Mouse (Mus musculus): ENCODE measurements around the gene Cdc34b. TPM values are rescaled to one million over a fixed set of nuclear protein-coding genes. Genes with fewer than 3 reads are reported as not detected.
"Not testable (repeated sequence)": the region's sequence is repeated elsewhere in the genome, so short reads cannot be mapped to it uniquely, and the experiment has no call there.

The Cdc34b gene
- polyA plus RNA-seq (2015; fragmentation: Nextera tagmentation; extraction: Ambion mirVana) = 0.26 TPM in 1 of 2 replicates, not detected in the other

DNA sequence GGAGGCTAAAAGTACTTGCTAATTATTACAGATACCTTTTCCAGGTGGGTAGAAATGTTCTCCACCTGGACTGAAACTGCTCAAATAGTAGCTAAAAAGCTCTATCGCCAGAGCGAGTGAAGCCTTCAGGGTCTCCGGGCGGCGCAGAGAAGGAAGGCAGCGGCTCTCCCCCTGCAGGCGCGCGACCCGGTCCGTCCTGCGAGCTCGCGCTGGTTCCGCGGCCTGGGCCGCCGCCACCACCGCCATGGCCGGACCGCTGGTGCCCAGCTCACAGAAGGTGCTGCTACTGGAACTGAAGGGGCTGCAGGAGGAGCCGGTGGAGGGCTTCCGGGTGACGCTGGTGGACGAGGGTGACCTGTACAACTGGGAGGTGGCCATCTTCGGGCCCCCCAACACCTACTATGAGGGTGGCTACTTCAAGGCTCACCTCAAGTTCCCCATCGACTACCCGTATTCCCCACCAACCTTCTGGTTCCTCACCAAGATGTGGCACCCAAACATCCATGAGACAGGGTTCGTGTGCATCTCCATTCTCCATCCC, at the start of gene Cdc34b:
Gene Cdc34b, plus strand, starts transcription at position 51 of the 541 bp plus-strand sequence.
- no peak within 1 kb of the TSS for H3K4me2 ChIP-seq (ENCODE audit: low read length)
- no peak for ATAC-seq
- H3K4me1 ChIP-seq (ENCODE audit: control insufficient read depth, insufficient read depth, low read depth, low read length) = no peaks in the 10 kb centered on the region
- no peaks in the 10 kb centered on the region for H3K9me3 ChIP-seq (ENCODE audit: control insufficient read depth, low read length)
- H3K36me3 ChIP-seq (ENCODE audit: control insufficient read depth, insufficient read depth, low read length) = no peaks in the 10 kb centered on the region
- no peaks in the 10 kb centered on the region for H3K27me3 ChIP-seq (replicated peaks; ENCODE audit: control insufficient read depth, insufficient read depth, low read length)
- 77% methylated on average over 26 of the region's 29 CpGs for WGBS
- no peak within 1 kb of the TSS for H3K27ac ChIP-seq (ENCODE audit: low read depth, low read length)
- no peak within 1 kb of the TSS for H3K4me3 ChIP-seq (ENCODE audit: low read length)
- no peak within 1 kb of the TSS for H3K9ac ChIP-seq (ENCODE audit: low read depth, low read length)

DNA sequence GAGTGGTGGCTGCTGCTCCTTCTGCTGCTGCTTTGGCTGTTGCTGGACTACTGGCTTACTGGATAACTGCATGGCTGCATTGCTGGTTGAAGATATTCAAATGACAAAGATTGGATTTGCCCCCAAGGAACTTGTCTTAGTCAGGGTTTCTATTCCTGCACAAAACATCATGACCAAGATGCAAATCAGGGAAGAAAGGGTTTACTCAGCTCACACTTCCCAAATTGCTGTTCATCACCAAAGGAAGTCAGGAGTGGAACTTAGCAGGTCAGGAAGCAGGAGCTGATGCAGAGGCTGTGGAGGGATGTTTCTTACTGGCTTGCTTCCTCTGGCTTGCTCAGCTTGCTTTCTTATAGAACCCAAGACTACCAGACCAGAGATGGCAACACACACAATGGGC, 49.1 kb upstream of the Cdc34b start:
- not testable (repeated sequence) for H3K9ac ChIP-seq (ENCODE audit: low read depth, low read length)

DNA sequence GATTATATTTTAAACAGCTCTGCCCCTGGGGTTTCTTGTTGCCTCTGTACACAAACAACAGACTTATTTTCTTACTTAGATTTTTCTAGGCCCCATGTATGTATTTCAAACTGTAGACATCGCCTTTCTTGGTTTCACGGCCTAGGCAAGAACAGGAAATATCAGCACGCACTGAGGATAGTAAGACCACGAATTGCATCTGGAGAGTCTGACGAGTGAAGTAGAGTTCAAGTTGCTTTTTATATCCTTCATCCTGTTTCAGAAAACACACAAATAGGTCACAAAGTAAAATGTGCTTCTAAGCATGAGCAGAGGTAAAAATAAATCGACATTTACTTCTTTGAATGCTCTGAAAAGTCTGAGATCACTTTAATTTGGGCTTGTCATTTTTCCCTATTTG, 46.1 kb upstream of the Cdc34b start:
- no peak for ATAC-seq
- no peaks in the 10 kb centered on the region for H3K36me3 ChIP-seq (ENCODE audit: control insufficient read depth, insufficient read depth, low read length)
- no peak overlapping the region for H3K4me3 ChIP-seq (ENCODE audit: low read length)
- H3K27ac ChIP-seq (ENCODE audit: low read depth, low read length) = no peak overlapping the region
- 85% methylated on average over 6 of the region's 6 CpGs for WGBS
- H3K9me3 ChIP-seq (ENCODE audit: control insufficient read depth, low read length) = no peaks in the 10 kb centered on the region
- no peaks in the 10 kb centered on the region for H3K4me1 ChIP-seq (ENCODE audit: control insufficient read depth, insufficient read depth, low read depth, low read length)
- no peaks in the 10 kb centered on the region for H3K27me3 ChIP-seq (replicated peaks; ENCODE audit: control insufficient read depth, insufficient read depth, low read length)
- no peak overlapping the region for H3K4me2 ChIP-seq (ENCODE audit: low read length)
- no peak overlapping the region for H3K9ac ChIP-seq (ENCODE audit: low read depth, low read length)

More for the DNA sequence above, 49.1 kb upstream of the Cdc34b start:
- not testable (repeated sequence) for ATAC-seq; H3K27me3 ChIP-seq (replicated peaks; ENCODE audit: control insufficient read depth, insufficient read depth, low read length); H3K4me3 ChIP-seq (ENCODE audit: low read length); H3K9me3 ChIP-seq (ENCODE audit: control insufficient read depth, low read length); H3K4me2 ChIP-seq (ENCODE audit: low read length); H3K27ac ChIP-seq (ENCODE audit: low read depth, low read length); H3K36me3 ChIP-seq (ENCODE audit: control insufficient read depth, insufficient read depth, low read length); H3K4me1 ChIP-seq (ENCODE audit: control insufficient read depth, insufficient read depth, low read depth, low read length)

DNA sequence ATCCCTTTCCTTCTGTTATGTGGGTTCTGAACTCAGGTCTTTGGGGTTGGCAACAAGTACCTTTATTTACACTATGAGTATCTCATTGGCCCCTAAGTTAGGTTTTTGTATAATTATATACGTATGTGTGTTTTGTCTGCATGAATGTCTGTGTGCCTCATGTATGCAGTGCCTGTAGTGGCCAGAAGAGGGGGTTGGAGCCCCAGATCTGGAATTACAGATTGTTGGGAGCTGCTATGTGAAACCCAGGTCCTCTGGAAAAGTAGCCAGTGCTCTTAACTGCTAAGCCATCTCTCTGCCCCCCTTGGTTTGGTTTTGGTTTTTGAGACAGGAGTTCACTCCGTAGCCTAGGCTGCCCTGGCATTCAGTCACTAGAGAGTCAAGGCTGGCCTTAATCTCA, 44.4 kb upstream of the Cdc34b start:
- Histone ChIP-seq H3K4me3 (ENCODE audit: low read length) (no peak overlapping the region), H3K9me3 (ENCODE audit: control insufficient read depth, low read length) (no peaks in the 10 kb centered on the region), H3K9ac (ENCODE audit: low read depth, low read length) (no peak overlapping the region), H3K27ac (ENCODE audit: low read depth, low read length) (no peak overlapping the region), H3K36me3 (ENCODE audit: control insufficient read depth, insufficient read depth, low read length) (no peaks in the 10 kb centered on the region), H3K4me2 (ENCODE audit: low read length) (no peak overlapping the region), H3K27me3 (replicated peaks; ENCODE audit: control insufficient read depth, insufficient read depth, low read length) (no peaks in the 10 kb centered on the region), H3K4me1 (ENCODE audit: control insufficient read depth, insufficient read depth, low read depth, low read length) (peaks cover 3% of the 10 kb centered on the region; the same call in 1 of the 2 replicates)
- no peak for ATAC-seq
- 87% methylated on average over 2 of the region's 2 CpGs for WGBS

DNA sequence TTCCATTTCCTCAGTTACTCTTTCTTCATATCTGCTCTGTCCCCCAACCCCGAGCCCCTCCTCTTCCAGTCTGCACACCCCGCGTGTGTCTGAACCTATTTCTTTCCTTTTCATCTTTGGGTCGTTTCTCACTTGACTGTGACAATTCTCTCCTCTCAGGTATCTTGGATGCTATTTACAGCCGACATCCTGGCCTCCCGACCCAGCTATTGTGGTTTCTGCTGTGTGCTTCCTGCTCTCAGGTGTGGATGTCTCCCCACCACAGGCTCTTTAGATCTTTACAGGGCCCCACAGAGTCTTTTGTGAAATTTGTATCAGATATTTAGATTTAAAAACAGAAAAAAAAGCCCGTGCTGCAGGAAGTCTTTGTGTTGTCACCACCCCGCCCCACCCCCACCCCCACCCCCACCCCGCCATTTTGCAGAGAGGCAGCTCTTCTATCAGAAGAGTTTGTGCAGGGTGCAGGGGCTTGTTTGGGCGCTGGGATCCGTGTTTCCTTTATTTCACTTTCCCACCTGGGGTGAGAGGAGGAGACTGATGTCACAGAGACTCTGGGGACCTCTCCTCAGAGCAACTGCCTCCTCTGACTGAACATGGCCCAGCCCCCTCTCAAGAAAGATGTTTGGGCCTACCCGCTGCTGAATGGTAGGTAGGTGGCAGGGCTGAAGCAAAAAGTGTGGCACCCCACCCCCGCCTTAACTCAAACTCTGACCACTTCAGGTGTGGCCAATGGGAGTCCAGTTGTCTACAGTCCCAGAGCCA, 43.7 kb upstream of the Cdc34b start:
- Histone ChIP-seq H3K4me3 (ENCODE audit: low read length) (no peak overlapping the region), H3K4me2 (ENCODE audit: low read length) (no peak overlapping the region), H3K27ac (ENCODE audit: low read depth, low read length) (no peak overlapping the region), H3K27me3 (replicated peaks; ENCODE audit: control insufficient read depth, insufficient read depth, low read length) (no peaks in the 10 kb centered on the region), H3K4me1 (ENCODE audit: control insufficient read depth, insufficient read depth, low read depth, low read length) (peaks cover 4% of the 10 kb centered on the region; the same call in 1 of the 2 replicates), H3K36me3 (ENCODE audit: control insufficient read depth, insufficient read depth, low read length) (no peaks in the 10 kb centered on the region), H3K9ac (ENCODE audit: low read depth, low read length) (no peak overlapping the region), H3K9me3 (ENCODE audit: control insufficient read depth, low read length) (no peaks in the 10 kb centered on the region)
- 40% methylated on average over 13 of the region's 13 CpGs for WGBS
- no peak for ATAC-seq

GRCm38 (mm10) chr11:94699399-94699798, 42.2 kb upstream of the Cdc34b start:
- H3K9me3 ChIP-seq (ENCODE audit: control insufficient read depth, low read length) = no peaks in the 10 kb centered on the region
- no peaks in the 10 kb centered on the region for H3K36me3 ChIP-seq (ENCODE audit: control insufficient read depth, insufficient read depth, low read length)
- no peak overlapping the region for H3K4me3 ChIP-seq (ENCODE audit: low read length)
- ATAC-seq = no peak
- no peak overlapping the region for H3K27ac ChIP-seq (ENCODE audit: low read depth, low read length)
- WGBS = 97% methylated on average over 3 of the region's 3 CpGs
- H3K9ac ChIP-seq (ENCODE audit: low read depth, low read length) = no peak overlapping the region
- no peaks in the 10 kb centered on the region for H3K27me3 ChIP-seq (replicated peaks; ENCODE audit: control insufficient read depth, insufficient read depth, low read length)
- H3K4me2 ChIP-seq (ENCODE audit: low read length) = no peak overlapping the region
- H3K4me1 ChIP-seq (ENCODE audit: control insufficient read depth, insufficient read depth, low read depth, low read length) = peaks cover 4% of the 10 kb centered on the region; the same call in 1 of the 2 replicates

GRCm38 (mm10) chr11:94701401-94702215, 40.0 kb upstream of the Cdc34b start:
- peak overlapping the region; percentile 16; the same call in 1 of the 2 replicates for H3K4me2 ChIP-seq (ENCODE audit: low read length)
- WGBS = 49% methylated on average over 27 of the region's 27 CpGs
- no peak overlapping the region for H3K9ac ChIP-seq (ENCODE audit: low read depth, low read length)
- peaks cover 4% of the 10 kb centered on the region; the same call in 1 of the 2 replicates for H3K4me1 ChIP-seq (ENCODE audit: control insufficient read depth, insufficient read depth, low read depth, low read length)
- H3K36me3 ChIP-seq (ENCODE audit: control insufficient read depth, insufficient read depth, low read length) = no peaks in the 10 kb centered on the region
- H3K27ac ChIP-seq (ENCODE audit: low read depth, low read length) = no peak overlapping the region
- no peaks in the 10 kb centered on the region for H3K27me3 ChIP-seq (replicated peaks; ENCODE audit: control insufficient read depth, insufficient read depth, low read length)
- ATAC-seq = no peak
- H3K9me3 ChIP-seq (ENCODE audit: control insufficient read depth, low read length) = no peaks in the 10 kb centered on the region
- H3K4me3 ChIP-seq (ENCODE audit: low read length) = no peak overlapping the region

GRCm38 (mm10) chr11:94702216-94702610, 39.4 kb upstream of the Cdc34b start:
- peaks cover 4% of the 10 kb centered on the region; the same call in 1 of the 2 replicates for H3K4me1 ChIP-seq (ENCODE audit: control insufficient read depth, insufficient read depth, low read depth, low read length)
- H3K9ac ChIP-seq (ENCODE audit: low read depth, low read length) = 0 out of 2 replicates have a peak overlapping the region, but pooled peaks have one; percentile 19
- H3K27ac ChIP-seq (ENCODE audit: low read depth, low read length) = no peak overlapping the region
- H3K36me3 ChIP-seq (ENCODE audit: control insufficient read depth, insufficient read depth, low read length) = no peaks in the 10 kb centered on the region
- 38% methylated on average over 3 of the region's 3 CpGs for WGBS
- H3K4me3 ChIP-seq (ENCODE audit: low read length) = no peak overlapping the region
- H3K27me3 ChIP-seq (replicated peaks; ENCODE audit: control insufficient read depth, insufficient read depth, low read length) = no peaks in the 10 kb centered on the region
- no peak overlapping the region for H3K4me2 ChIP-seq (ENCODE audit: low read length)
- ATAC-seq = no peak
- no peaks in the 10 kb centered on the region for H3K9me3 ChIP-seq (ENCODE audit: control insufficient read depth, low read length)

DNA sequence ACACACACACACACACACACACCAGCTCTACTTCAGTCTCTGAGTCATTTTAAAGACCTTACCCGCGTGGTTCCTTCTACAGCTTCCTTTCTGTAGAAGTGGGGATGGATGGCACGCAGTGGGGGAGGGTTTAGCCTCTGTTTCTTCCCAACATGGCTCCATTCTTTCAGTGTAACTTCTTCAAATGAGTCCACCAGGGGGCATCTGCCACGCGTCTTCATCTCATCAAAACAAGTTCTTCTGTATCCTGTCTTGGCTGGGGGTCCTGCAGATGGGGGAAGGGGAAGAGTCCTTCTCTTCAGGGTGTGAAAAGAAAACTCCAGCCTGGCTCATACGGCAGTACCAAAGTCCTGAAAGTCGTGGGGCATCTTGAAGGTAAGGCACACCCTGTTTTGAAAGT, 37.6 kb upstream of the Cdc34b start:
- no peak overlapping the region for H3K4me2 ChIP-seq (ENCODE audit: low read length)
- WGBS = 33% methylated on average over 7 of the region's 7 CpGs
- H3K27ac ChIP-seq (ENCODE audit: low read depth, low read length) = no peak overlapping the region
- H3K9me3 ChIP-seq (ENCODE audit: control insufficient read depth, low read length) = no peaks in the 10 kb centered on the region
- no peak for ATAC-seq
- H3K4me1 ChIP-seq (ENCODE audit: control insufficient read depth, insufficient read depth, low read depth, low read length) = peaks cover 4% of the 10 kb centered on the region; the same call in 1 of the 2 replicates
- H3K9ac ChIP-seq (ENCODE audit: low read depth, low read length) = no peak overlapping the region
- H3K36me3 ChIP-seq (ENCODE audit: control insufficient read depth, insufficient read depth, low read length) = no peaks in the 10 kb centered on the region
- H3K4me3 ChIP-seq (ENCODE audit: low read length) = no peak overlapping the region
- H3K27me3 ChIP-seq (replicated peaks; ENCODE audit: control insufficient read depth, insufficient read depth, low read length) = no peaks in the 10 kb centered on the region
